Mouse (Mus musculus) CH12.LX (cell line): ENCODE measurements around the gene Vps35. TPM values are rescaled to one million over a fixed set of nuclear protein-coding genes. Genes with fewer than 3 reads are reported as not detected.

Experiments
- DNase-seq: peaks from one replicate; pipeline ENCODE4 v3.0.0-alpha.2; 2013; ENCODE audit errors: extremely low read depth
- H3K27ac ChIP-seq: 2 replicates; pipeline ENCODE4 v1.5.1; 2012; ENCODE audit warnings: low read depth, mild to moderate bottlenecking, control low read depth, moderate library complexity; ENCODE audit not compliant: insufficient read depth
- H3K27me3 ChIP-seq: replicated peaks from 2 replicates; pipeline ENCODE3; 2012; ENCODE audit warnings: inconsistent platforms
- H3K36me3 ChIP-seq, 2 experiments: replicated peaks in 1 of 2; 2 replicates each; pipeline versions ENCODE3 to v1.6.1; 2012; ENCODE audit warnings: inconsistent platforms in 1 of 2, low read length in 1 of 2, mild to moderate bottlenecking in 1 of 2, mixed read lengths in 1 of 2, moderate library complexity in 1 of 2; ENCODE audit not compliant: control insufficient read depth in 1 of 2, insufficient read depth in 1 of 2
- H3K4me1 ChIP-seq, 2 experiments: 2 replicates each; pipeline ENCODE4 v1.6.1; 2012; ENCODE audit warnings: inconsistent platforms in 1 of 2, moderate library complexity in 1 of 2; ENCODE audit not compliant: insufficient read depth in 2 of 2, control insufficient read depth in 1 of 2
- H3K4me2 ChIP-seq: 2 replicates; pipeline ENCODE4 v1.6.1; 2012; ENCODE audit warnings: low read depth, mild to moderate bottlenecking, control low read depth; ENCODE audit not compliant: poor library complexity, insufficient read depth, severe bottlenecking
- H3K4me3 ChIP-seq, 3 experiments: fragments of 150-350 bp in 1 of 3; sonication (generic) in 1 of 3; replicated peaks in 1 of 3; 2 replicates each; pipeline versions ENCODE3 to v1.5.1; 2011 to 2012; ENCODE audit warnings: low read depth in 2 of 3, low read length in 2 of 3, mild to moderate bottlenecking in 2 of 3, moderate library complexity in 2 of 3, control low read depth in 1 of 3, improper control_type of control experiment in 1 of 3, inconsistent platforms in 1 of 3, mixed read lengths in 1 of 3; ENCODE audit not compliant: poor library complexity in 1 of 3
- H3K79me2 ChIP-seq: replicated peaks from 2 replicates; pipeline ENCODE4 v1.6.1; 2012; ENCODE audit warnings: mild to moderate bottlenecking, moderate library complexity; ENCODE audit not compliant: control insufficient read depth, poor library complexity, insufficient read depth, severe bottlenecking; ENCODE audit errors: extremely low read depth
- H3K9ac ChIP-seq: 2 replicates; pipeline ENCODE4 v1.6.1; 2012; ENCODE audit warnings: low read depth, mild to moderate bottlenecking, control low read depth, moderate library complexity; ENCODE audit not compliant: insufficient read depth
- H3K9me3 ChIP-seq: replicated peaks from 2 replicates; pipeline ENCODE3; 2012; ENCODE audit warnings: low read length, inconsistent platforms, mixed read lengths
- CHD1 ChIP-seq: IDR thresholded peaks from 2 replicates; pipeline ENCODE4 v1.6.1; 2012; ENCODE audit warnings: low read depth, low read length, improper control_type of control experiment, inconsistent platforms
- CHD2 ChIP-seq: IDR thresholded peaks from 2 replicates; pipeline ENCODE4 v1.6.1; 2011; ENCODE audit warnings: low read length, improper control_type of control experiment
- CTCF ChIP-seq, 2 experiments: IDR thresholded peaks in 1 of 2; conservative IDR thresholded peaks in 1 of 2; 2 replicates each; pipeline ENCODE4 v1.5.1; 2011 to 2012; ENCODE audit warnings: low read depth in 2 of 2, low read length in 2 of 2, improper control_type of control experiment in 1 of 2, inconsistent platforms in 1 of 2, mild to moderate bottlenecking in 1 of 2, moderate library complexity in 1 of 2
- ELF1 ChIP-seq: IDR thresholded peaks from 2 replicates; pipeline ENCODE4 v1.6.1; 2014; ENCODE audit warnings: low read depth, mild to moderate bottlenecking, inconsistent platforms, low read length, improper control_type of control experiment
- EP300 ChIP-seq: IDR thresholded peaks from 2 replicates; pipeline ENCODE4 v1.6.1; 2011; ENCODE audit warnings: low read length, improper control_type of control experiment
- JUN ChIP-seq: IDR thresholded peaks from 2 replicates; pipeline ENCODE4 v1.6.1; 2011; ENCODE audit warnings: low read depth, mild to moderate bottlenecking, low read length, improper control_type of control experiment, moderate library complexity; ENCODE audit not compliant: insufficient read depth
- KAT2A ChIP-seq: IDR thresholded peaks from 2 replicates; pipeline ENCODE4 v1.6.1; 2012; ENCODE audit warnings: low read length, improper control_type of control experiment, inconsistent platforms; ENCODE audit not compliant: insufficient replicate concordance
- MAX ChIP-seq: IDR thresholded peaks from 2 replicates; pipeline ENCODE4 v1.6.1; 2011; ENCODE audit warnings: low read length, improper control_type of control experiment
- MXI1 ChIP-seq: IDR thresholded peaks from 2 replicates; pipeline ENCODE4 v1.6.1; 2011; ENCODE audit warnings: mild to moderate bottlenecking, low read depth, low read length, improper control_type of control experiment
- MYC ChIP-seq: IDR thresholded peaks from 2 replicates; pipeline ENCODE4 v1.6.1; 2011; ENCODE audit warnings: low read depth, mild to moderate bottlenecking, improper control_type of control experiment, low read length
- NRF1 ChIP-seq: IDR thresholded peaks from 2 replicates; pipeline ENCODE4 v1.6.1; 2014; ENCODE audit warnings: low read depth, mild to moderate bottlenecking, inconsistent platforms, low read length, improper control_type of control experiment, moderate library complexity
- PAX5 ChIP-seq: IDR thresholded peaks from 2 replicates; pipeline ENCODE4 v1.6.1; 2012; ENCODE audit warnings: low read length, inconsistent platforms, mixed read lengths
- POLR2A ChIP-seq: IDR thresholded peaks from 2 replicates; pipeline ENCODE4 v1.6.1; 2011; ENCODE audit warnings: low read depth, mild to moderate bottlenecking, improper control_type of control experiment, low read length
- RAD21 ChIP-seq: IDR thresholded peaks from 2 replicates; pipeline ENCODE4 v1.6.1; 2011; ENCODE audit warnings: low read depth, mild to moderate bottlenecking, low read length, improper control_type of control experiment, moderate library complexity
- RCOR1 ChIP-seq: conservative IDR thresholded peaks from 2 replicates; pipeline ENCODE4 v1.6.1; 2012; ENCODE audit warnings: low read depth, mild to moderate bottlenecking, inconsistent platforms, low read length, improper control_type of control experiment
- SIN3A ChIP-seq: IDR thresholded peaks from 2 replicates; pipeline ENCODE4 v1.6.1; 2012; ENCODE audit warnings: low read length, improper control_type of control experiment, inconsistent platforms
- SMC3 ChIP-seq: IDR thresholded peaks from 2 replicates; pipeline ENCODE4 v1.6.1; 2011; ENCODE audit warnings: low read depth, low read length, improper control_type of control experiment
- TBP ChIP-seq: conservative IDR thresholded peaks from 2 replicates; pipeline ENCODE4 v1.6.1; 2011; ENCODE audit warnings: low read depth, low read length, improper control_type of control experiment
- USF1 ChIP-seq: IDR thresholded peaks from 2 replicates; pipeline ENCODE4 v1.6.1; 2014; ENCODE audit warnings: low read depth, mild to moderate bottlenecking, inconsistent platforms, low read length, improper control_type of control experiment
- USF2 ChIP-seq: conservative IDR thresholded peaks from 2 replicates; pipeline ENCODE4 v1.6.1; 2011; ENCODE audit warnings: low read depth, low read length, improper control_type of control experiment
- ZKSCAN1 ChIP-seq: IDR thresholded peaks from 2 replicates; pipeline ENCODE4 v1.6.1; 2012; ENCODE audit warnings: low read depth, inconsistent platforms, low read length, improper control_type of control experiment, borderline replicate concordance
- ZMIZ1 ChIP-seq: IDR thresholded peaks from 2 replicates; pipeline ENCODE4 v1.6.1; 2012; ENCODE audit warnings: low read depth, mild to moderate bottlenecking, inconsistent platforms, low read length, improper control_type of control experiment
- dilution Hi-C: fragments of 300-500 bp; cut with MboI; formaldehyde crosslinking; loops from 2 replicates; pipeline ENCODE4 v1.14.3; 2020; ENCODE audit warnings: low sequenced_read_pairs; ENCODE audit not compliant: extremely low pct_unique_long_range_greater_than_20kb, extremely low pct_ligation_motif_present
- in situ Hi-C: fragments of 300-500 bp; cut with MboI; formaldehyde crosslinking; loops from 3 replicates; pipeline ENCODE4 v1.14.3; 2019; ENCODE audit warnings: low sequenced_read_pairs, low pct_ligation_motif_present, low pct_unique_long_range_greater_than_20kb, mixed read lengths
- polyA plus RNA-seq: library from polyadenylated mRNA; unstranded; fragments of >175 nt; gene quantifications from 2 replicates; pipeline ENCODE4 v1.2.1, GENCODE M21; 2012; ENCODE audit warnings: low read depth; ENCODE audit not compliant: insufficient read length
- total RNA-seq, 2 experiments: library from RNA; depleted of rRNA; stranded (reverse); fragments of 300-350 nt in 1 of 2; fragments of >200 nt in 1 of 2; gene quantifications; 2 replicates each; pipeline ENCODE4 v1.2.3; 2012 to 2014

The Vps35 gene
- total and polyA plus RNA-seq, 3 experiments, result 79.8 to 163 (median 99.2) TPM

DNA sequence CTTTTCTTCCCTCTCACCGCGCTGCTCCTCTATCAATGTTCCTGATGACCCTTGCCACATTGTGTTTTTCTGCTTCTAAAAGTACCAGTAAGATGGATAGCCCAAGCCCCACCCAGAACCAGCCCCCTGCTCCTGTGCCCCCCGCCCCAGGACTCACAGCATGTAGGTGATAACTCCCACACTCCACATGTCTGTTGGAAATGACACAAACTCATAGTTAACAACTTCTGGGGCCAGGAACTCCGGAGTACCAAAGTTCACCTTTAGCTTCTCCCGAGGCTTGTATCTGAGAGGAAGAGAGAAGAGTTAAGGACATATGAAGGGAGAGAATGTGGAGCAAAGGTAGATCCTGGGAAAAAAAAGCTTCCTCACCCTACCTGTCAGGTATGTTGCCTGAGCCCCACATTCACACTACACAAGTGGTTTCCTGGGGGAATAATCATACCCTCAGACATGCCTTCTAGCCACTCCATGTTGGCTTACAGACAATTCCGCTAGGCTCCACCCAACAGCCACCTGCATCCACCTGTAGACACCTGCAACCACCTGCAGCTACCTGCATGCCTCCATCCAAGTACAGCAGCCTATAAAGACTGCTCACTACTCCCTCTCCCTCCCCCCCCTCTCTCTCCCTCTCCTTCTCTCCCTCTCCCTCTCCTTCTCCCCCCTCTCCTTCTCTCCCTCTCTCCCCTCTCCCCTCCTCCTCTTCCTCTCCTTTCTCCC is 36.8 kb upstream of the Vps35 start:
- Histone ChIP-seq H3K4me1 (0 out of 4 replicates have a peak, but pooled peaks cover 0 to 2% of the 10 kb centered on the region in 2 experiments), H3K27me3 (peaks cover 2% of the 10 kb centered on the region), H3K4me2 (no peak overlapping the region), H3K79me2 (no peaks in the 10 kb centered on the region), H3K4me3 (no peak overlapping the region), H3K9me3 (no peaks in the 10 kb centered on the region)
- in situ Hi-C loops (no loop called here), dilution Hi-C loops (no loop called here)
- TF ChIP-seq CHD1, result no peak
- no peak for TF ChIP-seq POLR2A
- no peak for TF ChIP-seq CTCF (conservative IDR thresholded peaks at IDR 0.05 in 1 of 2, IDR thresholded peaks at IDR 0.05 in 1 of 2; ENCODE audit: low read depth in 2 of 2, low read length in 2 of 2)
- TF ChIP-seq USF1, result no peak
- TF ChIP-seq RCOR1, result no peak
- TF ChIP-seq CHD2, result no peak
- TF ChIP-seq PAX5, result no peak
- TF ChIP-seq KAT2A, result no peak
- TF ChIP-seq TBP, result no peak
- no peak for TF ChIP-seq JUN
- TF ChIP-seq RAD21, result no peak
- no peak for TF ChIP-seq MXI1
- TF ChIP-seq ZKSCAN1, result no peak
- no peak for TF ChIP-seq EP300
- TF ChIP-seq SMC3, result no peak
- TF ChIP-seq ELF1, result no peak
- no peak for TF ChIP-seq MYC
- no peak for TF ChIP-seq MAX
- TF ChIP-seq, all 38 proteins: peak for 0
- no peak for DNase-seq
- Histone ChIP-seq H3K36me3 (no peaks in the 10 kb centered on the region), H3K9ac (no peak overlapping the region), H3K27ac (no peak overlapping the region)

DNA sequence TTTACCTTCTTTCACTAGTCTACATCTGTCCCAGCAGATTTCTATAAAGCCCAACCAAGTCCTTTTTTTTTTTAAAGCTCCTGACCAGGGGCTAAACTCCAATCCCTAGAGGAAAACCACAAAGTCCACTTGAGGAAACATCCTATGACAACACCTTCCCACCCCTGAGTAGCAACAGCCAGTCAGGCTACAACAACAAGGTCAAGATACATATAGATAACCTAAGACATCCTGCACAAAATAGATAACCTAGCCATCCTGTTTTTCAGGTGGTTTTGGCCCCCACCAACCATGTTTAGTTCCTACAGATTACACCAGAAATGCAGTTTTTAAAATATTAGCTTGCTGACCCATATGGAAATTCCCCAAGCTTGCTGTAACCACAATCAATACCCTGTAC is 35.5 kb upstream of the Vps35 start:
- in situ Hi-C loops, result no loop called here
- Histone ChIP-seq H3K79me2 (no peaks in the 10 kb centered on the region), H3K4me2 (no peak overlapping the region), H3K27me3 (peaks cover 2% of the 10 kb centered on the region), H3K9me3 (no peaks in the 10 kb centered on the region), H3K27ac (no peak overlapping the region), H3K4me1 (0 out of 4 replicates have a peak, but pooled peaks cover 0 to 2% of the 10 kb centered on the region in 2 experiments), H3K9ac (no peak overlapping the region), H3K4me3 (no peak overlapping the region), H3K36me3 (no peaks in the 10 kb centered on the region)
- TF ChIP-seq CTCF (conservative IDR thresholded peaks at IDR 0.05 in 1 of 2, IDR thresholded peaks at IDR 0.05 in 1 of 2; ENCODE audit: low read depth in 2 of 2, low read length in 2 of 2) (no peak), TBP (no peak), SIN3A (no peak), ZMIZ1 (no peak), POLR2A (no peak), USF2 (no peak), PAX5 (no peak), RCOR1 (no peak), NRF1 (no peak)
- no peak for DNase-seq
- dilution Hi-C loops, result no loop called here
